Mouse (Mus musculus): ENCODE measurements around the gene Trarg1.

Gene Trarg1

DNA sequence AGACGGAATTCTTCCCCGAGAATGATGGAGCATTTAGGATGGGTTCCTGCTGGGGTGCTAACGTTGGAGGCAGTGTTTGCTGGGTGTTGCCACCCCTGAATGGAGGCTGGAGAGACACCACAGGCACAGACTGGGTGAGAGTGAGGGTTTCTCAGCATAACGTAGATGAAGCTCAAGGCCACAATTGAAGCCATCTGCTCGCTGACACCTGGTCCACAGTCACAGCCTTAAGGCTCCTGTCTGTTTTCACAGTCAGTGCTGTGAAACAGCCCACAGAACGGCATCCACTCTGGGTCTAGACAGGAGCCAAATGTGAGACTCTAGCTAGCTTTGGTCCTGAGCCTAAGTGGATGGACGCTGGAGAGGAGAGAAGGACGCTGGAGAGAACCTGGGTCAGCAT, 5.4 kb upstream of the Trarg1 start:
- peak; percentile 48 to 61 for DNase-seq

DNA sequence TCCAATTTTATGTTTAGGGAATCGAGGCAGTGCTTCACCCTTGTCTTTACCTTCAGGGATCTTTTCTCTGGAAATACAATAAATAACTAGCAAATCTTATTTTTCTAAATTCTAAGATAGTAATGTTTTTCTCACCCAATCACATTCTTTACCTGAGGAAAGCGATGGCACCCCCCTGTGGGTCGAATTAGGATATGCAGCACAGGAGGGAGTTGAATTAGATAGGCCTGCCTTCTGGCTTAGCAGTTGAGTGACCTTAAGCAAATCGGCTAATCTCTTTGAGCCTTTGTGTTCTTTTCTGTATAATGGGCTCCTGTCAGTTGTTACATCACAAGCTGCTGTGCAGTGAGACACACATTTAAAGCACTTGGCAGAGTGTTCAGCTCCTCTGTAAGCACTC, 4.9 kb upstream of the Trarg1 start:
- peak; percentile 53 to 62 for DNase-seq

DNA sequence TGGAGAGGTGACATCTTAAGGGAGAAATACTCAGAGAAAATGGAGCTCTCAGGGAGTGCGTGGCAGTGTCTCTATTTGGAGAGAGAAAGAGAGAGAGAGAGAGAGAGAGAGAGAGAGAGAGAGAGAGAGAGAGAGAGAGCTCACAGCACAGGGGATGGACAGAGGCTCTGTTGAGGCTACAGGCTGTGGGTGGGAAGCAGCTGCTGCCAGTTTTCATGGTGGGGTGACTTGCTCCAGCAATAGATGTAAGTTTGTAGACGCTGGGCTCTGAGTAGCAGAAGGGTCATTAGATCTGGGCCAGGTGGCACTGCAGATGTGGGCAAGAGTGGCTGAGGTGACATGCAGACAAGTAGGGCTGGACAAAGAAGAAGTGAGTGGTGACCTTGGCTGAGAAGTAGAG, 6.0 kb downstream of the Trarg1 start:
- DNase-seq: no peak

DNA sequence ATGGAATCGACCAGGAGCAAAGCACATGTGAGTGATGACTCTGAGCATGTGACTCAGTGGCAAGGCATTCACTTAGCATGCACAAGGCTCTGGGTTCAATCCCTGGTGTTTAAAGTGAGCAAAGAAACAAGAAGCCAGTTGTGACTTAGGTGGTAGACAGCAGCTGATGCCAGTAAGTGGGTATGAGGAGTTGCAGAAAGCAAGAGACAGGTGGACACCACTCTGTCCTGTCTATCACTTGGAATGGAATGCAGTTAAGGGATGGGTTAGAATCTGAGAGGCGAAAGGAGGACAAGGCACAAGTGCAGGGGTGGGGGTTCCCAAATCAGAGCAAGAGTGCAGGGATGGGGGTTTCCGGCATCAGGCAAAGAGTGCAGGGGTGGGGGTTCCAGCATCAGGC, 12.5 kb downstream of the Trarg1 start:
- DNase-seq: no peak

DNA sequence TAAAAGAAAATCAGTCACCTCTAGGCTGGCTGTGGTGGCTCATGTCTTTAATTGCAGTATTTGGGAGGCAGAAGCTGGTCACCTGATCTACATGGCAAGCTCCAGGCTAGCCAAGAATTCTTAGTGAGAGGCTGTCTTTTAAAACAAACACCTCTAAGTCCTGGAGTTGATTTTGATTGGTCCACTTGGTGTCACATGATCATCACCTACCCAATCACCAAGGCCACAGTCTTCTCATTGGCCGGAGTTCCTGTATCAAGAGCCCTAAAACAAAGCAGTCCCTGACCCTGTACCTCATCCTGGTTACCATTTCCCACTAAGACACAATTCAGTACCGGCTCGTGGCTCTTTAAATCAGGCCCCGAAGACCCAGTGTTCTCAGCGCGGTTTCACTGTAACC, 16.2 kb downstream of the Trarg1 start:
- peak; percentile 44 to 55 for DNase-seq

DNA sequence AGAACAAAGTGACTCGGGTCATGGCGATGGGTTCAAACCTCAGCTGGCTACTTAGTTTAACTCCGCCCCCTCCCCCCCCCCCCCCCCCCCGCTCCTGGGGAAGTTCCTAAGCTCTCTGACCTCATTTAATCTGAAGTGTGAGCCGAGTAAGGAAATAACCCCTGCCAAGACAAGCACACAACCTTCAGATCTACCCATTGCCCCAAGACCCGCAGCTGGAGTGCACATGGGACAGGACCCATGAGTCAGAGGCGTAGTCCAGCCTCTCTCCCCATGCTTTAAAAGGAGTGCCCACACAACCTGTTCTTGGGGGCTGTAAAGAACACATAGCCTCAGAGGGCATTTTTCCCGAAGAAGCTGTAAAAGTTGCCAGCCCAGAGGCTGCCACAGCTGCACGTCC, 20.0 kb downstream of the Trarg1 start:
- no peak for DNase-seq

DNA sequence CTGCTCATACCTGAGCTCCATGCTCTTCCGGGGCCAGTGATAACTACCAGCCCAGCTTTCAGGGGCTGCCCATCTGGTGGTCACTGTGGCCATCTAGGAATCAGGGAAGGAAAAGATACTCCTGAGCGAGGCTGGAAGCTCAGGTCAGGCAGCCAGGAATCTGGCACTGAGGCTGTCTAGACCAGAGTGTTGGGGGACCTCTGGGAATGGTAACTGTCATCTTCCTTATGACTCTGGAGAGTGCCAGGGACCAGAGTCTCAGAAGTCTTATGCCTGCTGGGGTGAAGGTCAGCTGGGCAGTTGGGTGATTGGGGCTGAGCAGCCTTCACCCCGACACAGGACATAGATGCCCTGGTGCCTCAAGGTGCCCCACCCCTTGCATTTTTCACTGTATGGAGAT, 28.0 kb downstream of the Trarg1 start:
- no peak for DNase-seq

DNA sequence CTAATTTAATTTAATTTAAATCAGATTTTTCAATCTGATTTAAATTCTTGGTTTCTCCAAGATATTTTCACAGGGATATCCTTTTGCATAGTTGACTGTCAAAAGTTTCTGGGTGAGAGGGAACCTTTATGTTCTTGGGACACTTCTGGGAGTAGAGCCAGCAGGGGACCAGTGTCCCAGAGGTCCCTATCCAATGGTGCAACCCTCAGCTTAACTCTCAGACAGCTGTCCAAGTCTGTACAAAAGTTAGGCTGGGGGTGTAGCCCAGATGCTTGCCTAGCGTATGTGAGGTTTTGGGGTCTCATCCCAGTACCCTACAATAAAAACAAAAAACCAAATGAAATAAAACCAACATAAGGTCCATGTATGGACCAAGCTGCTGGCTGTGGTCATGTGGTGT, 28.5 kb downstream of the Trarg1 start:
- no peak for DNase-seq

DNA sequence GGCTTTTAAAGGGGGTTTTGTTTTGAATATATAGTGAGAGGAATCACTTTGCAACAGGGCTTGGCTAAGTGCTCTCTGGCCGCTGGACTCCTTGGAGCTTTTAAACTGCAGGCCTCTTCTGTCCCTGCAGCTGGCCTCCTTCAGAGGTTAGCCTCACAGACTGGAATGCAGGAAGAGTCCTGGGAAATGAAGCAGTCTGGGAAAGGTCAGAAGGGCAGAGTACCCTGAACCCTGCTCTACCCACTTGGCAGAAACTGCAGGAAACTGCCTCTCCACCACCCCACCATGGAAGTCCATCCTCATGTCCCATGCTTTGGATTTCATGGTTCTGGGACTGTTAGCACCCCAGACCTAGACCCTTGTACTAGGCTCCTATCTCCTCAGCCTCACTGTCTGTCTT, 29.3 kb downstream of the Trarg1 start:
- DNase-seq: no peak

DNA sequence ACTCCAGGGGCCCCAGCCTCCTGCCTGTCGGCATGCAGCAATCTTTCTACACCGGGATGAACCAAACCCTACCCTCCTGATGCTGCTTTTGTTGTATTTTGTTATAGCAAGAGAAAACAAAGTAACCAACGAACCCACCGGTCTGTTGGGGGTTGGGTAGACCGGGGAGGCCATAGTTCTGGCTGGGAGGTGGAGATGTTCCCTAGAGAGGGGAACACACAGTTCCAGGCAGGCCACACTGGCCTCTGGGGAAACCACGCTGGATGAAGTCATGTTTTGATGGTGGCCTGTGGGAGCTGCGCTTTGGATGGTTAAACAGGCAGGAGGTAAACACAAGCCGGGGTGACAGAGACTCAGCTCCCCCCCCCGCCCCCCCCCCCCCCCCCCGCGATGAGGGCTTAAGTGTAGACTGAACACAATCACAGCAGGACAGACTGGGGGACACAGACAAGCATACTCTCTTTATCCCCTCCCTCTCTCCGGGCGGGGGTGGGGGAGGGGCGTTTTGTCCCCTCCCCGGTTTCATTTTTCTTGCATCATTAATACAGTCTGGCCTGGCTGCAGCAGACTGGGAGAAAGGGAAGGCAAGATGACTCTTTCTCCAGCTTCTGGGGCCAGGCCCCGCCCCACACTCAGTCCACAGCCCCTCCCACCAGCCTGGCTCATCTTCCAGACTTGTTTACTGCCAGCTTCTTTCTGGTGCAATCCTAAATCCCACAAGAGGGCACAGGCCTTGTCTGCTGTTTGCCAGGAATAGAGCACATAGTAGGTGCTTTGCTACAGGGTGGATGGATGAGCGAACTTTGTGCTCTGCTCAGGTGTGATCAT, 30.2 kb downstream of the Trarg1 start:
- DNase-seq: peak; percentile 20 to 40

DNA sequence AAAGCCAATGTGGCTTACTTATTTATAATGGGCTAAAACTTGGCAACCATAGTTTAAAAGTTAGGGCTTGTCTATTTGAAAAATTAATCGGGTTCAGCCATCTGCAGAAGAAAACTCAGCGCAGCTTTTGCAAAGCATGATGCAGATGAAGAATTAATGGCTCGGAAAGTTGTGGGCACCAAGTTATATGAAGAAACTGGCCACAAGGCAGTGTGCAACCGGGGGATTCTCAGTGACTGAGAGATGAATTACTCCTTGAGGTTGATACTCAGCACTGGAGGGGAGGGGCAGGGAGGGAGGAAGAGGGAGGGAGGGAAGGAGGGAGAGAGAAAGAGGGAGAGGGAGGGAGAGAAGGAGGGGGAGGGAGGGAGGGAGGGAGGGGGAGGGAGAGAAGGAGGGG, 37.4 kb downstream of the Trarg1 start:
- no peak for DNase-seq

DNA sequence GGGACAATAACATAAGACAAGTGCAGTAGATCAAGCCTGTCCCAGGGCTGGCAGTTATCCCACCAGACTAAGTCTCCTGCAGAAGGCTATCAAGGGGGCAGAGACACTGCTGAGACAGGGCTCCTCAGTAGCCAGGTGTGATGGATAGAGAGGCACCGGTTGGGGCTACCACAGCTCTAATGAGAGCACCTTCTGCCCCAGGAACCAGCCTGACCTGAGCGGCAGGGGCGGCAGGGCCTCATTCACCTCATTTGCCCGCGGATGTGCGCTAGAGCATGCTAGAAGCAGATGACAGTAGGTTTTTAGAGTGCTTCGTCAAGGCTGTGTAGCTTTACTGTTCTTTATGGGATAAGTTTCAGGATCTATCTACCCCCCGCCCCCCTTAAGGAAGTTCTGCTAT, 44.3 kb downstream of the Trarg1 start:
- DNase-seq: peak; percentile 39 to 55

DNA sequence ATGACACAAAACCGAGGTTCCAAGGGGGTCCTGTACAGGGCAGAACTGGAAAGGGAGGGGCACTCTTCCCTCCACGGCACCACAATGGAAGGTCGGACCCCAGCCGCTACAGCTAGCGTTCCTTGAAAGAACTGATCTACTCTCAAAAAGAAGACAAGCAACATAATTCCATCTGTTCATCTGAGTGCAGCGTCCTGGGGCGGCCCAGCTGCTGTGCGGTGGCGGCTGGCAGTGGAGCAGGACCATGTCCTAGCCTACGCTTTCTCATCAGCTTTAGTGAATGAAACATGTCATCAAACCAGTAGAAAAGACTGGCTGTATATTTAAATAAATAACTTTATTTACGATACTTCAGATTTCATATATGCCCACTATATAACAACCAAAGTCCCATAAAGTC, 48.5 kb downstream of the Trarg1 start:
- peak in 1 of 2 experiments; percentile 17 for DNase-seq

DNA sequence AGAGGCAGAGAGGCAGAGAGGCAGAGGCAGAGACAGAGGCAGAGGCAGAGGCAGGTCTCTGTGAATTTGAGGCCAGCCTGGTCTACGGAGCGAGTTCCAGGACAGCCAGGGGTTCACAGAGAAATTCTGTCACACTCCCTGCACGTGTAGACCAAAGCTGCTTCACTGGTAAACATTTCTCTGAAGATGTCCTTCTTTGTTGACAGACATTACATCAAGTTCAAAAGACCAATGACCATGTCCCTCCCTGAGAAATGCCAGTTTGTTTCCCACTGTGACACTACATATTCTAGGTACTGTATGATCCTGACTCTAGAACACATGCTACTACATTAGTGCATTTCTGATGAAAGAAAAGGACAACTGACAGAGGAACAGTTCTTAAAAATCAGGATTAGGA, 51.0 kb downstream of the Trarg1 start:
- DNase-seq: no peak

DNA sequence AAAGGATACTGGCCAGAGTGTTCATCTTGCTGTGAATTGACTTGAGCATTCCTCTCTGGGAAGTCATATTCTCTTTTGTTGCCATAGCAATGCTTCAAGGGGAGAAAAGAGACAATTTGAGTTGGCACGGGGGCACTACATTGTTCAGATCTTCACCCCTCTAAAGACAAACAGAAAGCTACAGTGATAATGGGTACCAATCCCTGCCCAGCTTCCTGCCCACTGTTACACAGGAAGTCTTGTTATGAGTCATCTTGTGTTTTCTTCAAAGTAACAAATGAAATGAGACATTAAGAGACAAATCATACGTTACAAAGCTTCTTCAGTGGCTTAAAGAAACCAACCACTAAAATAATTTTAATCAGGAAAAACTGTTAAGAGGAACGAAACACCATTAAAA, 55.0 kb downstream of the Trarg1 start:
- DNase-seq: no peak

DNA sequence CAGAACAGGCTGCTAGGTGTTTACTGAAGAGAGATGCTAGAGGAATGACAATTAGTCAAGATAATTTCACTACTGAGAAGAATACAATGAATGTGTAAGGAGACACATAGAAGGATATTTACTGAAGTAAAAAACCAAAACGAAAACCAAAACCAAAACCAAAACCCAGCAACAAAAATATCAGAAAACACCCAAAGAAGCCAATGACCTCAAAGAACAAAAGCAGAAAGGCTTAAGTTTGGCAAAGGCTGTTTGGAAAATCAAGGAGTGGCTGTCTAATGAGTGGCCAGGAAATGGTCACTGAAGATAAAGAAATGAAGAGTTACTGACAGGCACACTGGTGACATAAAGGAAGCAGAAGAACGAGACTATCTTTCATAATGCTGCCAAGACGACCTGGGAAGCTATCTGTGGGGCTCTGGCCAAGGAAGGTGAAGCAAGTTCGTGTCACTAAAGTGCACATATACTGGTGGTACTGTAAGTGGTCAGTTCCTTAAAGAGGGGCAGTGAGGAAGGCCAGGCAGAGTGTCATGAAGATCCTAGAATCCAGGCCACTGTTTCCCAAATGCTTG, 56.2 kb downstream of the Trarg1 start:
- no peak for DNase-seq

DNA sequence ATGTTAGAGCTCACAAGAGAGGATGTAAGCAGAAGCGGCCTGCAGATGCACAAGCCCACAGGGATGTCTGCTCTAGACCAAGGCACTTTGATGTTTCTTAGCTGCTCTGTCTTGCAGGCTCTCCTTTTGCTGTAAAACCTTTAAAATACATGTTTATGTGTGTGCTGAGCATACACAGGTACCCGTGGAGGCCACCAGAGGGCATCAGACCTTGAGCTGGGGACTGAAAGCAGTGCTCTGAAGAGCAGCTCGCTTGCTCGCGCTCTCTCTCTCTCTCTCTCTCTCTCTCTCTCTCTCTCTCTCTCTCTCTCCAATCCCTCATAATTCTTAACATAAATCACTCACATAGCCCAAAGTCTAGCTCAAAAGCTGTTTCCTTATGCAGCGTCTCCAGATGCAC, 59.5 kb downstream of the Trarg1 start:
- peak; percentile 39 to 70 for DNase-seq

DNA sequence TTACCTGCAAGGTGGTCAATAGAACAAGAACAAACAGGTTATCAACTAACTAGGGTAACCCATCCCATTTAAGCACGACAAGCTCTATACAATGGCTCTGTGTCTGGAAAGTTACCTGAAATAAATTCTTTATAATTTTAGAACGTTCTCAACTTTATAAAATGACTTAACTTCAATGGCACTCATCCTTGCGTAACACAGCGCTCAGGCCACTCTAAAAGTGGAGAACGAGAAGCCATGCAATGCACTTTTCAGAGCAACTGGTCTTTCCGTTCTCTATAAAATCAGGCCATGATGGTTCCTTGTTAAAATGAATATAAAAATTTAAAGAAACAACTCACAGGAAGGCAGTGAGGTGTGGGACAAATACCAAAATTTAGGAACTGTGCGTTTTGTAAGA, 62.9 kb downstream of the Trarg1 start:
- no peak for DNase-seq

DNA sequence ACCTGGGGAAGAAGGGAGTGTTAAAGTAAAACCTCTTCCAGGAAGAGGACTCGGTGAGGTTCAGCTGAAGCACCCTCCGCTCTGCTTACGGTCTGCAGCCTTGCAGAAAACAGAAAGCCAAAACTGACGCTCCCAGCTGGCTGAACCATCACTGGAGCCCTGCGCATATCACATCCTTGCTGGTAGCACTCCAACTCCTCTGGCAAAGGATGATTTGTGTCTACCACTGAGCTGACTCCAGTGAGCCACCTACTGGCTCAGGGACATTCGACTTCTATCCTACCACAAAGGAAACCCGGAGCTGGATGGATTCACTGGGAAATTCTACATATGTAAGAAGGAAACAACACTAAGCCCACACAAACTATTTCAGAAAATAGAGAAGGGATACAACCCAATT, 64.9 kb downstream of the Trarg1 start:
- peak; percentile 76 to 80 for DNase-seq

DNA sequence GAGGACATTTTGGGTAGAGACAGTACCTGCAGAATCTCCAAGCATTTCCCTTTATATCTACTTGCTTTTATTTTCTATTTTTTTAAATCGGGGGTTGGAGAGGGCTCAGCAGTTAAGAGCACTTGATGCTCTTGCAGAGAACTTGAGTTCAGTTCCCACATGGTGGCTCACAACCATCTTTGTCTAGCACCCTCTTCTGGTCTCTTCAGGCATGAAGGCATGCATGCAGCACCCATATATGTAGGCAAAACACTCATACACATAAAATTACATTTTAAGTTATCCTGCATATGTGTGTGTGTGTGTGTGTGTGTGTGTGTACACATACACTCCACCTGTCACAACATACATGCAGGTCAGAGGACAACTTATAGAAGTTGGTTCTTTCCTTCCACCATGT, 66.3 kb downstream of the Trarg1 start:
- no peak for DNase-seq

All from cerebellum, postnatal 14 days (tissue).